Mouse (Mus musculus): Measurements from ENCODE around the gene Fam214a. TPM values are rescaled to one million over a fixed set of nuclear protein-coding genes. Genes with fewer than 3 reads are reported as not detected.

Fam214a gene
- 15.7 and 39.1 TPM in 2 replicates for polyA plus RNA-seq (2012; ENCODE audit: low replicate concordance)

GRCm38 (mm10) chr9:74952756-74953247 lies at the start of gene Fam214a:
Gene Fam214a, plus strand, starts transcription at chr9:74952884.

GRCm38 (mm10) chr9:75037451-75038356 lies 85.0 kb downstream of the Fam214a start, which contains the start of gene Arpp19:
Gene Arpp19, plus strand, starts transcription at chr9:75037614.

GRCm38 (mm10) chr9:75070457-75071028 lies 117.9 kb downstream of the Fam214a start, which contains the start of gene Myo5a:
Gene Myo5a, plus strand, starts transcription at chr9:75071015.

Other genes starting within 250 kb of the Fam214a start
- gene Onecut1, start 91.0 kb upstream of the Fam214a start, polyA plus RNA-seq (2012; ENCODE audit: low replicate concordance) = not detected in 2 replicates
- gene Arpp19, start 84.7 kb downstream of the Fam214a start, polyA plus RNA-seq (2012; ENCODE audit: low replicate concordance) = 32.6 and 43.8 TPM in 2 replicates
- 20.8 and 62.1 TPM in 2 replicates for gene Myo5a, start 118.1 kb downstream of the Fam214a start, polyA plus RNA-seq (2012; ENCODE audit: low replicate concordance)